Mouse (Mus musculus) stomach, postnatal 0 days (tissue): ENCODE measurements around the gene 4921539E11Rik. TPM values are rescaled to one million over a fixed set of nuclear protein-coding genes. Genes with fewer than 3 reads are reported as not detected.

Source experiments
- ATAC-seq: fragments of 200-750 bp; cut with Nextera tagmentation; 2 replicates; pipeline ENCODE4 v1.8.0; 2017; ENCODE audit not compliant: low FRiP score, low TSS enrichment
- DNase-seq: peaks from one replicate; pipeline ENCODE4 v3.0.0-alpha.2; 2016; ENCODE audit warnings: low spot score
- H3K27ac ChIP-seq: fragments of 300-500 bp; sonication (generic); replicated peaks from 2 replicates; pipeline ENCODE4 v1.5.1; 2014; ENCODE audit warnings: mild to moderate bottlenecking, control low read depth
- H3K27me3 ChIP-seq: fragments of 300-500 bp; sonication (generic); 2 replicates; pipeline ENCODE4 v1.6.1; 2014; ENCODE audit warnings: low read length; ENCODE audit not compliant: control insufficient read depth, insufficient read depth
- H3K36me3 ChIP-seq: fragments of 300-500 bp; sonication (generic); 2 replicates; pipeline ENCODE4 v1.6.1; 2014; ENCODE audit warnings: low read length, mixed read lengths; ENCODE audit not compliant: control insufficient read depth, insufficient read depth
- H3K4me1 ChIP-seq: fragments of 300-500 bp; sonication (generic); replicated peaks from 2 replicates; pipeline ENCODE4 v1.6.1; 2014; ENCODE audit warnings: antibody characterized with exemption; ENCODE audit not compliant: control insufficient read depth, insufficient read depth
- H3K4me2 ChIP-seq: fragments of 300-500 bp; sonication (generic); replicated peaks from 2 replicates; pipeline ENCODE4 v1.6.1; 2014; ENCODE audit warnings: low read depth, mild to moderate bottlenecking, control low read depth, moderate library complexity
- H3K4me3 ChIP-seq: fragments of 300-500 bp; sonication (generic); 2 replicates; pipeline ENCODE4 v1.5.1; 2014; ENCODE audit warnings: low read depth, low read length, control low read depth
- H3K9ac ChIP-seq: fragments of 300-500 bp; sonication (generic); 2 replicates; pipeline ENCODE4 v1.6.1; 2014; ENCODE audit warnings: mild to moderate bottlenecking, low read length, control low read depth, mixed read lengths
- H3K9me3 ChIP-seq: fragments of 300-500 bp; sonication (generic); 2 replicates; pipeline ENCODE4 v1.6.1; 2016; ENCODE audit warnings: low read length; ENCODE audit not compliant: control insufficient read depth
- CTCF ChIP-seq: IDR thresholded peaks from 2 replicates; pipeline ENCODE4 v1.5.1; 2016; ENCODE audit warnings: antibody characterized with exemption, low read depth, mild to moderate bottlenecking, moderate library complexity
- EP300 ChIP-seq: optimal IDR thresholded peaks from 2 replicates; pipeline ENCODE3; 2016; ENCODE audit warnings: antibody characterized with exemption
- WGBS: fragments of 180-500 bp; shearing (Covaris S2); extraction: QIAGEN DNeasy Blood & Tissue Kit; methylation state at CpG from one replicate; pipeline ENCODE4 v1.1.7; 2014; 5-methylcytosine and 5-hydroxymethylcytosine counted together
- polyA plus RNA-seq: library from polyadenylated mRNA; unstranded; fragments of >200 nt; fragmentation: Nextera tagmentation; extraction: Ambion mirVana; gene quantifications from 2 replicates; pipeline ENCODE4 v1.2.1, GENCODE M21; 2015

Gene 4921539E11Rik
- polyA plus RNA-seq, 1 experiment from 2014 or later, result not detected

- no peak overlapping the region for H3K4me2 ChIP-seq
- H3K27me3 ChIP-seq, result no peaks in the 10 kb centered on the region
- H3K9ac ChIP-seq, result no peak overlapping the region
- no peaks in the 10 kb centered on the region for H3K4me1 ChIP-seq
- H3K27ac ChIP-seq, result no peak overlapping the region
- 82% methylated on average over 6 of the region's 6 CpGs for WGBS
- no peak for DNase-seq
- no peaks in the 10 kb centered on the region for H3K36me3 ChIP-seq
- no peak for ATAC-seq
- no peak overlapping the region for H3K4me3 ChIP-seq
- TF ChIP-seq EP300 (no peak), CTCF (no peak)
- H3K9me3 ChIP-seq, result no peaks in the 10 kb centered on the region
These were observed 68.9 kb downstream of the 4921539E11Rik start for GRCm38 (mm10) chr4:103221789-103222188.

- DNase-seq, result no peak
- no peak overlapping the region for H3K9ac ChIP-seq
- no peak overlapping the region for H3K4me2 ChIP-seq
- no peaks in the 10 kb centered on the region for H3K27me3 ChIP-seq
- H3K27ac ChIP-seq, result no peak overlapping the region
- H3K9me3 ChIP-seq, result no peaks in the 10 kb centered on the region
- H3K4me1 ChIP-seq, result no peaks in the 10 kb centered on the region
- WGBS, result 52% methylated on average over 5 of the region's 5 CpGs
- H3K36me3 ChIP-seq, result no peaks in the 10 kb centered on the region
- H3K4me3 ChIP-seq, result no peak overlapping the region
- no peak for TF ChIP-seq CTCF
- ATAC-seq, result no peak
These were observed 71.7 kb downstream of the 4921539E11Rik start for GRCm38 (mm10) chr4:103219011-103219410.

- no peak overlapping the region for H3K9ac ChIP-seq
- 75% methylated on average over 6 of the region's 6 CpGs for WGBS
- DNase-seq, result no peak
These were observed 74.6 kb downstream of the 4921539E11Rik start for GRCm38 (mm10) chr4:103216046-103216445.

GRCm38 (mm10) chr4:103214925-103215820 lies 75.5 kb downstream of the 4921539E11Rik start, which contains the start of gene Slc35d1:
Gene Slc35d1, minus strand, starts transcription at chr4:103215164.
- Histone ChIP-seq H3K4me1 (no peaks in the 10 kb centered on the region), H3K4me2 (peak within 1 kb of the TSS; percentile 80), H3K27ac (peak within 1 kb of the TSS; percentile 99), H3K9me3 (no peaks in the 10 kb centered on the region), H3K9ac (peak within 1 kb of the TSS; percentile 99), H3K27me3 (no peaks in the 10 kb centered on the region), H3K36me3 (0 out of 2 replicates have a peak, but pooled peaks cover 3% of the 10 kb centered on the region), H3K4me3 (peak within 1 kb of the TSS; percentile 99)
- peak; percentile 93 for ATAC-seq
- peak; percentile 88 for DNase-seq
- no peak for TF ChIP-seq EP300
- TF ChIP-seq CTCF, result peak; percentile 58
- WGBS, result 5% methylated on average over 30 of the region's 70 CpGs

More at GRCm38 (mm10) chr4:103216046-103216445, 74.6 kb downstream of the 4921539E11Rik start:
- Histone ChIP-seq H3K4me3 (no peak overlapping the region), H3K9me3 (no peaks in the 10 kb centered on the region), H3K27me3 (no peaks in the 10 kb centered on the region), H3K27ac (no peak overlapping the region), H3K36me3 (0 out of 2 replicates have a peak, but pooled peaks cover 1% of the 10 kb centered on the region), H3K4me2 (no peak overlapping the region), H3K4me1 (no peaks in the 10 kb centered on the region)
- no peak for ATAC-seq
- no peak for TF ChIP-seq EP300
- TF ChIP-seq CTCF, result no peak

GRCm38 (mm10) chr4:103214498-103214924 lies 76.2 kb downstream of the 4921539E11Rik start:
- peak overlapping the region; percentile 99 for H3K27ac ChIP-seq
- no peaks in the 10 kb centered on the region for H3K4me1 ChIP-seq
- H3K4me2 ChIP-seq, result peak overlapping the region; percentile 80
- H3K27me3 ChIP-seq, result no peaks in the 10 kb centered on the region
- H3K9me3 ChIP-seq, result no peaks in the 10 kb centered on the region
- peak; percentile 73 for ATAC-seq
- H3K4me3 ChIP-seq, result peak overlapping the region; percentile 99
- 0 out of 2 replicates have a peak, but pooled peaks cover 6% of the 10 kb centered on the region for H3K36me3 ChIP-seq
- peak; percentile 60 for DNase-seq
- peak overlapping the region; percentile 99 for H3K9ac ChIP-seq
- TF ChIP-seq EP300 (no peak), CTCF (no peak)
- 0% methylated on average over 39 of the region's 48 CpGs for WGBS
